Mouse (Mus musculus): Measurements from ENCODE around the gene Col16a1.

The Col16a1 gene

GRCm38 (mm10) chr4:130130641-130131350, 83.2 kb downstream of the Col16a1 start:
- DNase-seq (ENCODE audit: low spot score in 2 of 2): no peak

- no peak for DNase-seq (ENCODE audit: low spot score in 2 of 2)
Measured at GRCm38 (mm10) chr4:130131448-130132105, 83.9 kb downstream of the Col16a1 start.

- DNase-seq (ENCODE audit: low spot score in 2 of 2): no peak
Measured at GRCm38 (mm10) chr4:130133399-130133798, 85.8 kb downstream of the Col16a1 start.

- DNase-seq (ENCODE audit: low spot score in 2 of 2): peak; percentile 41 to 51
Measured at GRCm38 (mm10) chr4:130138441-130139213, 91.0 kb downstream of the Col16a1 start.

- no peak for DNase-seq (ENCODE audit: low spot score in 2 of 2)
Measured at GRCm38 (mm10) chr4:130139214-130139492, 91.5 kb downstream of the Col16a1 start, which contains the start of gene Hcrtr1. TSS of gene Hcrtr1 (minus strand) at chr4:130139359.

GRCm38 (mm10) chr4:130140992-130141402, 93.4 kb downstream of the Col16a1 start:
- DNase-seq (ENCODE audit: low spot score in 2 of 2): no peak

- DNase-seq (ENCODE audit: low spot score in 2 of 2): no peak
Measured at GRCm38 (mm10) chr4:130141786-130142185, 94.1 kb downstream of the Col16a1 start.

GRCm38 (mm10) chr4:130148405-130148804, 100.8 kb downstream of the Col16a1 start:
- DNase-seq (ENCODE audit: low spot score in 2 of 2): no peak

All from heart, adult 9 months (tissue).